Mouse (Mus musculus): Measurements from ENCODE around the gene Icam1.
"Not testable (repeated sequence)": the region's sequence is repeated elsewhere in the genome, so short reads cannot be mapped to it uniquely, and the experiment has no call there.

Gene Icam1

DNA sequence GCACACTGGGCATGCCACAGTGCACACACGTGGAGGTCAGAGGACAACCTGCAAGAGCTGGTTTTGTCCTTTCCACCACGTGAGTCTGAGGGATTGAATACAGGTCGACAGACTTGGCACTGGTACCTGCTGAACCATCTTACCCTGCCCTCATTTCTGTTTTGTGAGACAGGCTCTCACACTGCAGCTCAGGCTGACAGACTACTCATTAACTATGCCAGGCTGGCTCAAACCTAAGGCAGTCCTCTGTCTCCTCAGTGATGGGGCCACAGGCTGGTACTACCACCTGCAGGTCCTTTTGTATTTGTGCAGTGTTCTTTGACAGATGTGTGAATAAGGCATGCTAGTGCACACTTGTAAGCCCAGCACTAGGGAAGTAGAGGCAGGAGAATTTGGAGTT, 20.7 kb upstream of the Icam1 start:
- DNase-seq = no peak

DNA sequence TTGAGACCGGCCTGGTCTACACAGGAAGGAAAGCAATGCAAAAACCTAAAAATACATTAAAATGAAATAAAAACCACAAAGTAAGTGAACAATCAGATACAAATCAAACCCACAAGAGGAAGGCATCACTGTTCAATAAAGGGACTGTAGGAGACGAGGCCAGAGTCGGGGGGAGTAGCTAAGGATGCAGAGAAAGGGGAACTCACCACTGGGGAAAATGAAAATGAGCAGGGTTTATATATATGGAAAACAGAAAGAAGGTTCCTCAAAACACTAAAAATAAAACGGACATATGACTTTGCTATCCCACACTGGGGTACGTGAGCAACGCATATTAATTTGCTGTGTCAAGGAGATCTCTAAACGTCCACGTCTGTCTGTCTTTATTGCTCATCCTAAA, 18.7 kb upstream of the Icam1 start:
- no peak for DNase-seq

DNA sequence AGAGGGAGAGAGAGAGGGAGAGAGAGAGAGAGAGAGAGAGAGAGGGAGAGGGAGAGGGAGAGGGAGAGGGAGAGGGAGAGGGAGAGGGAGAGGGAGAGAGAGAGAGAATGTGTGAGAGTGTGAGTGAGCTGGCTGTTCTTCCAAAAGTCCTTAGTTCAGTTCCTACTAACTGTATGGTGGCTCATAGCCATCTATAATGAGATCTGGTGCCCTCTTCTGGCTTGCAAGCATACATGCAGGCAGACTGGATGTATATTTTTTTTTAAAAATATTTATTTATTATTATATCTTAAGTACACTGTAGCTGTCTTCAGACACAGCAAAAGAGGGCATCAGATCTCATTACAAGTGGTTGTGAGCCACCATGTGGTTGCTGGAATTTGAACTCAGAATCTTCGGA, 17.4 kb upstream of the Icam1 start:
- not testable (repeated sequence) for DNase-seq

DNA sequence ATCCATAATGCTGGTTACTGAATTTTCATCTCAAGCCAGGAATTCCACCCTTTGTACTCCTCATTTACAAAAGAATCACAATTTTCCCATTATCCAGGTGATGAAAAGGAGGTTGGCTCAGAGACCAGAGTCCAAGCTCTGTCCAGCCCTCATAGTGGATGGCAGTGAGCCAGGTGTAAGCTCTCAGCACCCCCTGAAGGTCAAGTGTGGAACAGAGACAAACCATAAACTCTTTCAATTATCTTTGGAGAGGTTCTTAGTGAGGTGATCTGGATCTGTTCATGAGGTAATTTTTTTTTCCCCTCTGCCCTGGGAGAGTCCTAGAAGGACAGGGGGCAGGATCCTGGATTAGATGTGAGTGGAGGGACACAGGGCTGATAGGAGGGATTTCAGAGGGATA, 15.0 kb upstream of the Icam1 start:
- DNase-seq = peak in 1 of 2 experiments; percentile 32

DNA sequence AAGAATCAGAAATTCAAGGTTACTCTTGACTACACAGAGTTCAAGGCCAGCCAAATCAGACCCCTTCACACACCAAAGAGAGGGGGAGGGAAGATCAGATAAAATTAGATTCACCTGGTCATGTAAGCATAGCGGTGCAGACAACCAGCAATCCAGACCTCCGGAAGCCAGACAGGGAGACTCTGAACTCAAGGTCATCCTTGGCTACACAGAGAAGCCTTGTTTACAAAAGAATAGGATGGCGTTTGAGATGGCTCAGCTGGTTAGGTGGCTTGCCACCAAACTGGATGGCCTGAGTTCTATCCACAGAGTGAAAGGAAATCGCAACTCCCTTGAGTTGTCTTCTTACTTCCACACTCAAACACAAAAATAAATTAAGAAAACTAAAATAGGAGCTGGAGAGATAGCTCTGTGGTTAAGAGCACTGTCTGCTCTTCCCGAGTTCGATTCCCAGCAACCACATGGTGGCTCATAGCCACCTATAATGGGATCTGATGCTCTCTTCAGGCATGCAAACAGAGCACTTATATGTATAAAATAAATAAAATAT, 14.1 kb upstream of the Icam1 start:
- DNase-seq = no peak

DNA sequence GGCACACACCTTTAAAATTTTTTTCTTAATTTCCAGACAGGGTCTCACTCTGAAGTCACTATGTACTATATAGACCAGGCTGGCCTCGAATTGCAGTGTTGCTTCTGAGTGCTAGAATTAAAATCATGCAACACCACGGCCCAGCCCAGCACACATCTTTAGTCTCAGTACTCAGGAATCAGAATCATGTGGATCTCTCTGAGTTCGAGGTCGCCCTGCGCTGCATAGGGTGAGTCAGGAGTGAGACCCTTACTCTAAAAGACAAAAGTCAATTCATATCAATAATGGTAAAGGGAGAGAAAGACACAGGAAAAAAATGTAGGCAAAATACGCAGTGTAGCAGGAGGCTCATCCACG, 13.5 kb upstream of the Icam1 start:
- peak in 1 of 2 experiments; percentile 26 for DNase-seq

DNA sequence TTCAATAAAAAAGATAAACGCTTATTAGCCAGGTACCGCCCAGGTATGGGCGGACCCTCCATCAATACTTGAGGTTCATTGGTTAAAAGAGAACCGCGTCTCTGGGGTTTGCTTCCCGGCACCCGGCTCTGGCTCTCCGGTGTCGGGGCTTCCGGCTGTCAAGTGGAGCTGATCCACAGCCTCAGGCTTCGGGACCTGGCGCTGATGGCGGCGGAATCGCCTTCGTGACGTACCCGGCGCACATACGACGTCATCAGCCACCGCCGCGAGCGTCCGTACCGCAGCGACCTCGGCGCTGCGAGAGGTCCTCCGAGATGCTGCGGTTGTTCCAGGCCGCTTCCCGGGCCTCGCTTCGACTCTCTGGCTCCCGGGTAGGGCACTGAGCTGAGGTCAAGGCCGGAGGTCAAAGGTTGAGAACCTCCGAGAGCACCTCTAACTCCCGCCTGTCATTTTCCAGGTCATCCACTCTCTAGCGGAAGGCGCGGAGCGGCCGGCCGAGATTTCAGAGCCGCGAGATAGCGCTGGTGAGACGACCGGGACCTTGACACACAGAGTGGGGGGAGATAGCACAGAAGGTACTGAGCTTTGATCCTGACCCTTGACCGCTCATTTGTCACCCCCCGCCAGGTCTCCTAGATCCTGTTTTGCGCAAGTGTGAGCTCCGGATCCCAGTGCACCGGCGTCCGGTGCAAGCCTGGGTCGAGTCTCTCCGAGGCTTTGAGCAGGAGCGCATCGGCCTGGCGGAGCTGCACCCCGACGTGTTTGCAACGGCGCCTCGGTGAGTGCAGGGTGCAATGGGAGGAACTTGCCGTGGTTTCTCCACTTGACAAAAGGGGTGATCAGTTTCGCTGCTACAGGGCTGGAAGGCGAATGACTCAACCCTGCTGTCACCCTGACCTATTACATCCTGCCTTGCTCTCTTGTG, 12.9 kb upstream of the Icam1 start, which contains the start of gene Mrpl4:
Gene Mrpl4 (plus strand): TSS at position 112 of the 925 bp plus-strand sequence.
- DNase-seq = peak; percentile 95 to 96

DNA sequence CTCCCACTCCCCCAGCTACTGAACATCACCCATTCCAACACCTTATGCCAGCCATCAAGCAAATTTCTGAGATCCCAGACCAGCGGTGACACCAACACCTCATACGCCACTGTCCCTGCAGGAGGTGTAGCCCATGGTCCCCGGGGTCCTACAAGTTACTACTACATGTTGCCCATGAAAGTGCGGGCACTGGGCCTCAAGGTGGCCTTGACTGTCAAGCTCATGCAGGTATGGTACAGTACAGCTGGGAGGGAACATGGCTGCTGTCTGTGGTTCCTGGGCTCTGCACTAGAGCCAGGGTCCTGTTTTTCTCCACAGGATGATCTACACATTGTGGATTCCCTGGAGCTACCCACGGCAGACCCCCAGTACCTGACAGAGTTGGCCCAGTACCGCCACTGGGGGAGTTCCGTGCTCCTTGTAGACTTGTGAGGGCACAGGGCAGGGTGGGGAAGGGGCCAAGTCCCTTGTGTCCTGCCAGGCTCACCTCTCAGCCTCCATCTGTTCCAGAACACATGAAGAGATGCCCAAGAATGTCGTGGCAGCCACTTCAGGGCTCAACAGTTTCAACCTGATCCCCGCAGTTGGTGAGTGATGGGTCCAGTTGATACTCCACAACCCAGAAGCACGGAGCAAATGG, 8.4 kb upstream of the Icam1 start:
- no peak for DNase-seq

DNA sequence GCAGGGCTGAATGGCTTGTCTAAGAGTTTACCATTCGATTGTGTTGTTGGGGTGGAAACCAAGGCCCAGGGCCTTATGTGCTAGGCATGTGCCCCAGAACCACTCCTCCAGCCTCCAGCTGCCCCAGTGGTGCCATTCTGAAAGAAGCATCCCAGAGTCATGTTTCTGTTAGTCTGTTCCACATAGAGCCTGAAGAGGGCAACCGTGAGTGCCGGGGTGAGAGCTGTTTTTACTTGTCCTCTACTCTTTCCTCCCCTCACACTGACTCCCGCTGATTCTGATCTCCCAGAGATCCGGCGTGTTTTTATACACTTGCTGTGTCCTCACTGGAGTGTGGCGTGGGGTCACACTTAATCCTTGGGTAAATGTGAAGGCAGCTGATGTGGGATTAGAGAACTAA, 7.8 kb upstream of the Icam1 start:
- no peak for DNase-seq

DNA sequence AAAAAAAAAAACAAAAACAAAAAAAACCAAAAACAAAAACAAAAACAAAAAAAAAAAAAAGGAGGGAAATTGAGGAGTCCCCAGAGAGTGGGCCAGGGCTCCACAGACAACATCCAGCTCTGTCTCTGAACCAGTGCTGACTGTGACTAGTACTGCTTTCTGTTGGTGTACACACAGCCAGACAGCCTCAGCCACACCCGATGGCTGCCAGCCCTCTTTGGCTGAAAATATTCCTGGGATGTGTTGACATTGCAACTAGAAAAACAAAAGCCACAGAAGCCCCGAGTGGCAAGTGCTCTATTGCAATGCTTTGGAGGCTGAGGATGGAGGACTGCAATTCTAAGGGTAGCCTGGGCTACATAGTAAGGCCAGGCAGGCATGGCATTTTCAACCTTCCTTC, 5.4 kb upstream of the Icam1 start:
- no peak for DNase-seq

DNA sequence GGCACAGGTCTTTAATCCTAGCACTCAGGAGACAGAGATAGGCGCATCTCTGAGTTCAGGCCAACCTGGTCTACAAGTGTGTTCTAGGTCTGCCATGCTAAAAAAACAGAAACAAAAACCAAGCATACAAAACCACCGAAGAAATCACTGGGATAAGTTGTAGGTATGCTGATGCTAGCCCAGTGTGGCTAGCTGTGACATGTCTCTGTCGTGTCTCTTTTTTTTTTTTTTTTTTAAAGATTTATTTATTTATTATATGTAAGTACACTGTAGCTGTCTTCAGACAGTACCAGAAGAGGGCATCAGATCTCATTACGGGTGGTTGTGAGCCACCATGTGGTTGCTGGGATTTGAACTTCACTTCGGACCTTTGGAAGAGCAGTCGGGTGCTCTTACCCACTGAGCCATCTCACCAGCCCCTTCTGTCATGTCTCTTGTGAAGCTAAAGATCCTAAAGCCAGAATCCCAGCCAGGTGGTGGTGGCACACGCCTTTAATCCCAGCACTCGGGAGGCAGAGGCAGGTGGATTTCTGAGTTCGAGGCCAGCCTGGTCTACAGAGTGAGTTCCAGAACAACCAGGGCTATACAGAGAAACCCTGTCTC, 4.7 kb upstream of the Icam1 start:
- not testable (repeated sequence) for DNase-seq

DNA sequence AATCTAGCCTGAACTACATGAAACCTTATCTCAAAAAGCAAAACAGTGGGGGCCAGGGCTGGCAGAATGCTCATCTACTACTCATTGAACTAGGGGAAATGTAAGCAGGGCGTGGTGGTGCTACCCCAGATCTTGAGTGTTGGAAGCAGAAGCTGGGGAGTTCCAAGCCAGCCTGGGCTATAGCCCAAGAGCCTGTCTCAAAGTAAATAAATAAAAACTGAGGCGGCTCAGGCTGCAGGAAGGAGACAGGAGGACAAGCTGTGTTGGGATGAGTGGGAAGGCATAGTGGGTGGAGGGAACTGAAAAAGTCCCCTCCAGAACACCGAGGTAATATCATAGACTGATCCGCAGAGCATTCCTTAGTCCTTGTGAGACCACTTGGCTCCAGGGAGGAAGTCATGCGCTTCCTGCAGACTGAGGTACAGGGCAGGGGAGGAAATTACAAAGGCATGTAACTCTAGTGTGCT, 3.9 kb upstream of the Icam1 start:
- no peak for DNase-seq

DNA sequence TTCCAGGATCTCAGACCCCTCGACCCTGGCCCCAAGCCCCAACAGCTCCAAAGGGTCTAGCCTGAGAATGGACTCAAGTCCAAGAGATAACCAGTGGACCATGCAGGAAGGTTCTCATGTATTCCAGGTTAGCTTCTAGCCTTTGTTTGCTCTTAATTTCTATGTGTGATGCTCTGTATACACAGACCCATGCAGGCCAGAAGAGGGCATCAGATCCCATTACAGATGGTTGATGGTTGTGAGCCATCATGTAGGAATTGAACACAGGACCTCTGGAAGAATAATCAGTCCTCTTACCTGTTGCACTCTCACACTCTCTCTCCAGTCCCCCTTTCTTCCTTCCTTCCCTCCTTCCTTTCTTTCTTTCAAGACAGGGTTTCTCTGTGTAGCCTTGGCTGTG, 3.4 kb upstream of the Icam1 start:
- no peak for DNase-seq

DNA sequence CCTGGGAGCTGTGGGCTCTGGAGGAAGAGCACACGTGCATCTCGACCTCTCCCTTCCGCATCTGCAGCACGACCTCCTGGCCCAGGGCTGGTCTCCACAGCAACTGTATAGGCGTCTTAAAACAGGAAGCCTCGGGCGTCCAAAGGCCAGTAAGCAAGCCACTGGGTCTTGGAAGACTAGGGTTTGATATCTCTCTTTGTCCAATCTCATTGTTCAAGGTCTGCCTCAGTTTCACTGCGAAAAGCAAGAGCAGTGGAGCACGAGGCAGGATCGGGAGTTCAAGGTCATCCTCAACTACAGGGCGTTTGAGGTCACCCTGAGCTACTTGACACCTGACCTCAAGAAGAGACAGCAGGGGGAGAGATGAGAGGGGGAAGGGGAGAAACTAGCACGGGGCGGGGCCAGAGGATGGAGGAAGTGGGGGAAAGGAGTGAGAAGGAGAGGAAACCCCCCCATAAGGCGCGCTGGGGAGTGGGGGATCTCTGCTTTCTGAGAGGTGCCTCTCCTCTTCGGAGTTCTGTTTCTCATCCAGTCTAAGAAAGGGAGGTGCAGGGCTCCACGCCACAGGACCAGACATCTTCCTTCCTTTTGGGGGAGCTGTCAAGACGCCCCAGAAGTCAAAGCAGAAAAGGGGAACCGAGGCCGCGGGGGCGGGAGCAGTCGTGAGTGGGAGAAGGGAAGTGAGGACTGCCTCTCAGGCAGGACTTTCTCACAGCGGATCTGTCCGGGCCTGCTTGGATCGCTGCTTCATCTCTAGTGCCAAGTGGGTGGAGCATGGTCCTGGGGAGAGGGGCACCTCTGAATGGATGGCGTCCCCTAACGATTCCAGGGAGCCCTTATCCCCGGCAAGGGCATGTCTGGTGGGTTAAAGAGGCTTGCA, 854 bp upstream of the Icam1 start:
- no peak for DNase-seq

DNA sequence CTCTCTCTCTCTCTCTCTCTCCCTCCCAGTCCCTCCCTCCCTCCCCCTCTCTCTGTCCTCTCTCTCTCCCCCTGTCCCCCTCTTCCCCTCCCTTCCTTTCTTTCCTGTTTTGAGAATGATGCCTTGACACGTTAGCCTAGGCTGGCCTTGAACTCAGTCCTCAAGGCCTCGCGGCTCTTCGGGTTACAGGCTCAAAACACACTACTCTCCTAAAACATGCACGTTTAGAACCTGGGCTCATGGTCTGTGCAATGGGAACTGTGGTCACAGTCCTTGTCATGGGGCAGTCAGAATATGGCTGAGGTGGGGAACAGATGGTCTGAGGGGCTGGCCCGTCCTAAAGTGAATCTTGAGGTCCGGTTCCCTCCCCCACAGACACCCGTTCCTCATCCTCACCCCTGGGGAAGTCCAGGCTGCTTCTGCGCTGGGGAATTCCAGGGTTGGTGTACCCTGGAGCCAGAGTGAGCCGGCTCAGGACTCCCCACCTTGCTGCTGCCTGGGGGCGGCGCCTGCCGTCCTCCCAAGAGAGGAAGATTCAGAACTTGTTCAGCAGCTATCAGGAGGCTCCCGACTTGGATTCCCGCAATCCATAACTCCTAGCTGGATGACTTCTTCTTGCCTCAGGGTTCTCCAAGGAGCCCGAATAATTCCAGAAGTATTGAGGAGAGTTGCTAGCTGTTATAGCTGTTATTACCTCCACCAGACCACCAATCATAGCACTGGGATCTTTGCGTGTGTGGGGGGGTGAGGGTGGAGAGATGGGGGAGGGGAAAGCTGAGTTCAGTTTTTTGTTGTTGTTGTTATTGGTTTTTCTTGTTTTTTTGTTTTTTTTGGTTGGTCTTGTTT, 769 bp downstream of the Icam1 start:
- no peak for DNase-seq

DNA sequence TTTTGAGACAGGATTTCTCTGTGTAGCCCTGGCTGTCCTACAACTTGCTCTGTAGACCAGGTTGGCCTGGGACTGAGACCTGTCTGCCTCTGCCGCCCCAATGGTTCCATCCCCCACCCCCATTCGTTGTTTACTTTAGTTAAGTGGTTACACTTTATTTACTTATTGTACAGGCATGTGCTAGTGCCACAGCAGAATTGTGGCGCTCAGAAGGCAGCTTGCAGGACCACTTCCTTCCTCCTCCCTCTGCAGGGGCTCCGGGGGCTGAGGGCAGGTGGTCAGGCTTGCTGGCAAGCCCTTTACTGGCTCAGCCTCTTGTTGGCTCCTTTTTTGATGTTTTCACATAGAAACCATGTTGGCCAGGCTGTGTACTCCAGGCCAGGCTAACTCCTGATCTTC, 1.4 kb downstream of the Icam1 start:
- DNase-seq = no peak

DNA sequence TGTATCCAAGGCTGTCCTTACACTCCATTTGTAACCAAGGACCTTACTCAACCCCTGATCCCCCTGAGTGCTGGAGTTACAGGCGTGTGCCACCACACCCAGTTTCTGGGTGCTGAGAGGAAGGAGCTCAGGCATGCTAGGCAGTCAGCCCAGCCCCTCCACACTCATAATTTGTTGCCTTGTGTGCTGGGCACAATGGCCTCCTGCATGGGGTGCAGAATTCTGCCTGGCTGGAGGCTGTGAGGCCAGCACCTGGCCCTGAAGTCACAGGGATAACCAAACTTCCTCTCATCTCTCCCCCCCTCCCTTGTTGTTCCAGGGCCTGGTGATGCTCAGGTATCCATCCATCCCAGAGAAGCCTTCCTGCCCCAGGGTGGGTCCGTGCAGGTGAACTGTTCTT, 2.8 kb downstream of the Icam1 start:
- DNase-seq = no peak

DNA sequence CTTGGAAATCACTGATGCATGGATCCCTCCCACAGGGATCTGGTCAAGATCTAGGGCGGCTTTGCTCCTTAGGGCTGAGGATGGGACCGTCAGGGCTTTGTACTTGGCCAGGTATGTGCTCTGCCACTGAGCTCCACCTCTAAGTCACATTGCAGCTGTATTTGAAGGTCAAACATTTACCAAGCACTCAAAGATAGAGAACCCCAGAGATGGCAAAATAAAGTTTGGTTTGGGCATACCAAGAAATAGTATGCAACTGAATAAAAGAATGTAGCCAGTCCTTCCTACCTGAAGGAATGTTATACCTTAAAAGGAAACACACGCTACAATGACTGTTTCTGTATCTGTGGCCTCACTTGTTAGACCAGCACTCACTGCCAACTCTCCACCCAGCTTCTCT, 5.6 kb downstream of the Icam1 start:
- DNase-seq = no peak

DNA sequence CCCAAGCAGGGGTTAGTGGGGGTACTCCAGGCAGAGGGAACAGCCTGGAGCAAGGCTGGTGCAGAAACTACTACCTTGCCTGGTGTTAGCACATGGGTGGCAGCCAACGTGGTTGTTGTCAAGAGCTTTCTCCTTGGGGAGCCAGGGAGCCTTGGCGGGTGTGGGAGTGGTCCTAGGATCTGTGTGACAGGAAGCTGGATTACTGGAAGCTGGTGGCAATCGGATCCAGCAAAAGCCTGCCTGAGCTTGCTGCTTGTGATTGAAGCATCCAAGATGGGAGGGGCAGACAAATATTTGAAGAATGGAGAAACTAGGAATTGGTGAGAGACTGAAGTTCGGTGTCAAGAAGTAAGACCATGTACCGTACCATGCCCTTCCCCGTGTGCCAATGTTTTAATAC, 6.5 kb downstream of the Icam1 start:
- DNase-seq = no peak

DNA sequence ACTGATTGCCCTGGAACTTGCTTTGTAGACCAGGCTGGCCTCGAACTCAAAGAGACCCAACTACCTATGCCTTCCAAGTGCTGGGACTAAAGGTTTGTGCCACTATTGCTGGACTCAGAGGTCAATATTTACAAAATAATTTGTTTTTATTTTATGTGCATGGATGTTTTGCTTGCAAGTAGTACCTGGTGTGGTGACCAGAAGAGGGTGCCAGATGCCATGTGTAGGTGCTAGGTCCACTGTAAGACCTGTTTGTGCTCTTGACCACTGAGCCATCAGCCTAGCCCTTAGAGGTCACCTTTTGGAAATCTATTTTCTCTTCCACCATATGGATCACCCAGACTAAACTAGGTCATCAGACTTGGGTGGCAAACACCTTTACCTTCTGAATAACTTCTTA, 6.9 kb downstream of the Icam1 start:
- no peak for DNase-seq

DNA sequence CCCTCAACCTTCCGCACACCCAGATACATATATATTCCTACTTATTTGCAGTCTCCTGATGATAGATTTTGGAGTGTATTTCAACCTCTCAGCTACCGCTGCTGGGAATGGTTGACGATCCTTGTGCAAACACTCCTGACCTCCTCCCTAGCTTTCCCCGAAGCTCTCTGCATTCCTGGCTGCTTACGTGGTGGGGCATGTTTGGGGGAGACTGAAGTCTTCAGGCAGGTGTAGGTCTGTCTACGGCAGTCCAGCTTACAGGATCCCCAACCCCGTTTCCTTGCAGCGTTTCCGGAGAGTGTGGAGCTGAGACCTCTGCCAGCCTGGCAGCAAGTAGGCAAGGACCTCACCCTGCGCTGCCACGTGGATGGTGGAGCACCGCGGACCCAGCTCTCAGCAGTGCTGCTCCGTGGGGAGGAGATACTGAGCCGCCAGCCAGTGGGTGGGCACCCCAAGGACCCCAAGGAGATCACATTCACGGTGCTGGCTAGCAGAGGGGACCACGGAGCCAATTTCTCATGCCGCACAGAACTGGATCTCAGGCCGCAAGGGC, 9.5 kb downstream of the Icam1 start:
- no peak for DNase-seq
